Mouse (Mus musculus): ENCODE measurements around the gene Gm973.

DNA sequence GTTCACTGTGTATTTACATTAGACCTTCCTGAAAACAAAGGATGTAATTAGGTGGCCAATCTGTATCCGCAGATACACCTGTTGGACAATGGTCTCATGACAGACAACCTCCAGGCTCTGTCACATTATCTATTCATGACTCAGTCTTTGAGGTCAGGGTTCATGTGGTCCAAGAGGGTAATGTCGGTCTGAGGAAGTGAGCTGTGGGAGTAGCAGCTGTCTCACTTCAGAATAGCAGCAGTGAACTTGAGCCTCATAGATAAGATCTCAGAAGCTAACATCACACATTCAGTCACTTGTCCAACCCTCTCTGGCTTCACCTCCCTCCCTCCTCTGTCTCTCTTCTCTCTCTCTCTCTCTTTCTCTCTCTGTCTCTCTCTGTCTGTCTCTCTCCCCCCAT, 40.4 kb upstream of the Gm973 start:
- TF ChIP-seq CTCF (IDR thresholded peaks at IDR 0.05; ENCODE audit: borderline replicate concordance, insufficient read depth, low read depth, low read length) (no peak), POLR2A (IDR thresholded peaks at IDR 0.05; ENCODE audit: borderline replicate concordance, insufficient read depth, low read length) (no peak)

All from cerebellum, adult 2 months (tissue).